Mouse (Mus musculus) urinary bladder, postnatal 36 days (tissue): ENCODE results near the gene Boll.

Experiments used
- DNase-seq, 2 experiments: peaks; one replicate each; pipeline ENCODE4 v3.0.0; 2022; ENCODE audit warnings: low spot score in 2 of 2, mixed read lengths in 1 of 2

Boll gene

DNA sequence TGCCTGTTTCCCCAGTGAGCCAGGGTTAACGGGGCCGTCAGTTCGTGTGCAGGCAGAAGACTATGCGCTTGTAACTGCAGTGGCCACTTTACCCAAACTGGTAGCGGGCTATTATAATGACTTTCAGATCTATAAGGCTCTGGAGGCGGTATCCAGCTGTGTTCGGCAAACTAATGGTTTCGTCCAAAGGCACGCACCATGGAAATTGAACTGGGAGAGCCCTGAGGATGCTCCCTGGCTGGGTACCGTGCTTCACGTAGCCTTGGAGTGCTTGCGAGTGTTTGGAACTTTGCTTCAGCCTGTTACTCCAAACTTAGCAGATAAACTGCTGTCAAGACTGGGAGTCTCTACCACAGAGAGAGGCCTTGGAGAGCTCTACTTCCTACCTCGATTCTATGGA lies 124.8 kb downstream of the Boll start:
- no peak for DNase-seq

GRCm38 (mm10) chr1:55237643-55238161 lies 125.6 kb downstream of the Boll start:
- no peak for DNase-seq

DNA sequence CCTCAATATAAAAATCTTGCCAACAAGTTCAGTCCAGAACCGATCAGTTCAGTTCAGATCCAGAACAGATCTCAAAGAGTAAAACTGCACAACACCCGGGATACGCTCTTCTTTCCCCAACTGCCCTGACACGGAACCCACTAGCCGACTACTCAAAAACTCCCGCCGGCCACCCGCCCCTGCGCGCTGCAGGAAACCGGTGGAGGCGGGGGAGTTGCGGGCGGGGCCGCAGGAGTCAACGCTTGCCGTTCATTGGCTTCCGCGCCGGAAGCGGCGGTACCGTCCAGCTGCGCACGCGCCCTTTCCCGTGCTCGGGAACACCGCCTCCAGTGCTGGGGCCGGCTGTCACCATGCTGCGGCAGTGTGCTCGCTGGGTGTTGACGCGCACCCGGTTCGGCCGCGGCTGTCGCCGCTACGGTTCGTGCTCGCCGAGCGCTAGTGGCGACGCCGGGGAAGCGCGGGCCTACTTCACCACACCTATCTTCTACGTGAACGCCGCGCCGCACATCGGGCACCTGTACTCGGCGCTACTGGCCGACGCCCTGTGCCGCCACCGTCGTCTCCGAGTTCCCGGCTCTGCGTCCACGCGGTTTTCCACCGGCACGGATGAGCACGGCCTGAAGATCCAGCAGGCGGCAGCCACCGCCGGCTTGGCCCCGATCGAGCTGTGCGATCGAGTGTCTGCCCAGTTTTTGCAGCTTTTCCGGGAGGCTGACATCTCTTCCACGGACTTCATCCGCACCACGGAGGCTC lies 126.2 kb downstream of the Boll start, which contains the start of gene Mars2:
Gene Mars2 (plus strand): TSS at position 288 of the 753 bp plus-strand sequence.
- peak; percentile 86 to 94 for DNase-seq

GRCm38 (mm10) chr1:55236487-55236886 lies 126.8 kb downstream of the Boll start:
- DNase-seq = no peak

GRCm38 (mm10) chr1:55234910-55235520 lies 128.3 kb downstream of the Boll start:
- no peak for DNase-seq

DNA sequence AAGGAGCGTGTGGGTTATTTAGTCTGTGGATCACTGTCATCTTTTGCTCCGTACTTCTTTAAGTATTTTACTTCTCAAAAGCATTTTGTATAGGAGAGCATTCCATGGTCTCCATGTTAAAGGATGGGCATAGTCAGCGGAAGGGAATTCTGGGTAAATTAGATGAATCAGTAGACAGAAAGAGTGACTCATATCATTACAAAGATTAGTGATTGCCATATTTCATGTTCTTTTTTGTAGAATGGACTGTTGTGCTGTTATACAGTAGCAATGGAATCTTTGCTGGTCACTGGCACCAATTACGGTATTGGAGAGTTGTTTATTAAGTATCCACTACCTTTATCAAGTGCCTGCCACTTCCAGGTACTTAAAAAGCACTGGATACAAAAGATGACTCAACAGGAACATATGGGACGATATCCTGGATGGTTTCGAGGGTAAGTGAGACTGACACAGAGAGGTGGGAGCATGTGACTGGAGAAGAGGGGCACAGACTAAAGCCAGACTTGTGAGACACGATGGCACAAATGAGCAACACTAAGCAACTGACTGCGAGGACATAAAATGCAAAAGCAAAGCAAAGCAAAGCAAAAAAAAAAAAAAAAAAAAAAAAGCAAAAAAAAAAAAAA lies 134.9 kb downstream of the Boll start:
- DNase-seq = no peak

- DNase-seq = no peak
Observed at GRCm38 (mm10) chr1:55227376-55227775, 135.9 kb downstream of the Boll start.

- peak in 1 of 2 experiments; percentile 18 for DNase-seq
Observed at GRCm38 (mm10) chr1:55226011-55226857, 137.0 kb downstream of the Boll start, which contains the start of gene Rftn2. Rftn2 (minus strand) TSS chr1:55226782.

GRCm38 (mm10) chr1:55225398-55225797 lies 137.9 kb downstream of the Boll start:
- no peak for DNase-seq

DNA sequence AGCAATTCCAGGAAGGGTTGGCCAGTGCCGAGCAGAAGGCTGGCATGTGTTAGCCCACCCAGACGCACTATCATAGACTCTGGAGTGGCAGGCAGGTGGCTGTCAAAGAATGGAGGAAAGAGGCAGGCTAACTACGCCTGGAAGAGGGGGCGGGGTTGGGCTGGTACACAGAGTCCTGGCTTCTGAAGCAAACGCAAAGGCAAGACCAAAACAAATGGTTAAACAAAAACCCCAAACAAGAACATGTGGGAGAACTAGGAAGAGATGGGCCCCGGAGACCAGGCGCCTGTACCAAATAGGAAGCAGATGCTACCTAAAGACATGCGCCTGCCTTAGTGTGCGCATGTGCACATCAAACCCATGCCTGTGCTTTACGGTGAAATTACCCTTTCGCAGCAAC lies 139.2 kb downstream of the Boll start:
- DNase-seq = no peak

DNA sequence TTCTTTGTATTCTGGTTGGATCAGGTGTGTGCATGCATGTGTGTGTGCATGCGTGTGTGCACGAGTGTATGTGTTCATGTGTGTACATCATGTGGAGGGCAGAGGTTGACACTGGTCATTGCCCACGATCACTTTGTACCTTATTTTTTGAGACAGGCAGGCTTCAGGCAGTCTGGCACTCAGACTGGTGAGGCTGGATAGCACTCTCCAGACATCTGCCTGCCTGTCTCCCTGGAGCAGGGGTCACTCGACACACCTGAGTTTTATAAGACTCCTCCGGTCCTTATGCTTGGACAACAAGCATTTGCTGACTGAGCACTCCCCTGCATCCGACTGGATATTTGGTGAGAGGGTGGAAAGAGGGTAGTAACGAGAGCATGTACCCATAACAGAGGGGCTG lies 140.2 kb downstream of the Boll start:
- no peak for DNase-seq

DNA sequence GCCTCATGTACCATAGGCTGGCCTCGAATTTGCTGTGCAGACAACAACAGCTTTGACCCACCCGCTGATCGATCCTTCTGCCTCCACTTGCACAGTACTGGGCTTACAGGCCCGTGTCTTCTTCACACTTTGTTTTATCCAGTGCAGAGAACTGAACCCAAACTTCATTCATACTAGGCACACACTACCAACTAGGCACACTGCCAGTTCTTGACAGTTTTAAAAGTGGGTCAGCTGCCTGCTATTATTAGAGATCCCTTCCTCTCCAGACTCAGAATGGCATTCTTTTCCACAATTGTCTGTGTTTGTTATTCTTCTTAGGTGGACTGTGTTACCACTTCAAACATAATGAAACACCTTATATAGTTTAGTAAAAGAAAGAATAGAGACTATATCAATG lies 141.9 kb downstream of the Boll start:
- DNase-seq = no peak

- DNase-seq = peak in 1 of 2 experiments; percentile 10
Observed at GRCm38 (mm10) chr1:55217191-55217590, 146.1 kb downstream of the Boll start.

DNA sequence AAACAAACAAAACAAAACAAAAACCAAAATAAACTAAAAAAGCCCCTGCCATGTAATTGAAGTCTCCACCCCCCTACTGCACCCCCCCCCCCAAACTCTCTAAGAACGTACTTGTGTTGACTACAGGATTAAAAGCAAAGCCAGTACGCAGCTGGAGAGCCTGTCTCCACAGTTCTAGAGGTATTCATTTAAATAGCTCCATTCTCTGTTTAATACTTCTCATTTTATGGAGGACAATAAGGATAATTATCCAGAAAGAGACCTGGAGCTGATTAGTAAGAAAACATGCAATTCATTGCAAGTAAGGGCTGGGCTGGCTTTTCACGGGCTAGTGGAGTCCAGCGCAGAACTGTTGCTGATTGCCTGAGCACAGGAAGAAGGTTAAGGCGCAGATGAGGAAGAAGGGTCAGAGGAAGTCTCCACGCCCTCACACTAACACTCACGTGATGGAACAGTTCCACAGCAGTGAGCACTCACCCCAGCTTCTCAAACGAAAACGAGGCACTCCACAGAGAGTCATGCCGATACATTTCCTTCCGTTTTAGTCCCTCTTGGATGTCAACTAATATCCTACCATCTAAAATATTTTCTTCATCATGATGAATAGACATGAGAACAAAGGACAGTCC lies 148.0 kb downstream of the Boll start:
- no peak for DNase-seq

- no peak for DNase-seq
Observed at GRCm38 (mm10) chr1:55213936-55214335, 149.3 kb downstream of the Boll start.

- DNase-seq = no peak
Observed at GRCm38 (mm10) chr1:55213475-55213874, 149.8 kb downstream of the Boll start.

GRCm38 (mm10) chr1:55212771-55213170 lies 150.5 kb downstream of the Boll start:
- no peak for DNase-seq

DNA sequence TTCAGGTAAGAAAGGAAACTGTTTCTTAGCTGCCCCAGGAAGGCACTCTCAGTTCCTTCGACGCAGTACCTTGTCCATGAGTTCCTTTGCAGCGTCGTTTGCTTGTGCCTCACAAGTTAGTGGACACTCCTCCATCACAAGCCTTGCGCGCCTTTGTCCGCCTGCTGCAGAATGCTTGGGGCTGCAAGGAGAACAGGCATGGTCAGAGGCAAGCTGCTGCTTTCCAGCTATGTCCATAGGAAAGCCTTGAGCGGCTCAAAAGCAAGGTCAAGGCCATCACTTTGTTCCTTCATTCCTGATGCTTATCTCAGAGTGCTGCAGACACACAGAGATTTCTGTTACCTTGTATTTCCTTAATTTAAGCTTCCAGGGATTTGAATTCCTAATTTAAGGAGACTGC lies 152.2 kb downstream of the Boll start:
- no peak for DNase-seq

DNA sequence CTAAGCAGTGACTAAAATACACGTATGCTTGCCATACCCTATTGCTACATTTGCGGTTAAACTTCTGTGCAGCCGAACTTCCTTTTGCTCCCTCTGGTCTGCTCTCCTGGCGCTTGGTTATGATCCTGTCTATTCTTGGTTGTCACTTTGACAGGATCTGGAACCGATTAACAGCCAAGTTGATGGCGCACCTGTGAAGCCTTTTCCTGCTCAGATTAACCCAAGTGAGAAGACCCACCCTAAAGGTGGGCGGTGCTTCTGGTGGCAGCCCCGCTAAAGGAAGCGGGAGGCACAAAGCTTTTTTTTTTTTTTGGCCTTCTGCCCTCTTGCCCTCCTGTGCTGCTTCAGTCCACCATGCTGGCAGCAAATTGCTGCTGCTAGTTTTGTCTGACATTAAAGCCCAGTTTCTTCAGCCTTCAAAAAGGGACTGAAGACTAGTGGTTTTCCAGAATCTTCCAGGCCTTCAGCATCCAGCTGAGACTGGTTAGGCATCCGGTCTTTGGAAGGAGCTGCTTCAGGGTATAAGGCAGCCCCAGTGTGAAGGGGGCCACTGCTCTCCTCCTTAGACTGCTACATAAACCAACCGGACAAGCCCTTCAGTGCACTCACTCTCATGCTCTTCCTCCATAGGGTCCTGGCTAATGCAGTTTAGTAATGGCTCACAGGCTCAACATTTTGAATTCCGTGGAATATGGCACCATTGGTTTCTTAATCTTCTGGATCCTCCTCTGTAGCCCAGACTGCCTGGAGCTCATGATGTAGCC lies 152.9 kb downstream of the Boll start:
- no peak for DNase-seq

DNA sequence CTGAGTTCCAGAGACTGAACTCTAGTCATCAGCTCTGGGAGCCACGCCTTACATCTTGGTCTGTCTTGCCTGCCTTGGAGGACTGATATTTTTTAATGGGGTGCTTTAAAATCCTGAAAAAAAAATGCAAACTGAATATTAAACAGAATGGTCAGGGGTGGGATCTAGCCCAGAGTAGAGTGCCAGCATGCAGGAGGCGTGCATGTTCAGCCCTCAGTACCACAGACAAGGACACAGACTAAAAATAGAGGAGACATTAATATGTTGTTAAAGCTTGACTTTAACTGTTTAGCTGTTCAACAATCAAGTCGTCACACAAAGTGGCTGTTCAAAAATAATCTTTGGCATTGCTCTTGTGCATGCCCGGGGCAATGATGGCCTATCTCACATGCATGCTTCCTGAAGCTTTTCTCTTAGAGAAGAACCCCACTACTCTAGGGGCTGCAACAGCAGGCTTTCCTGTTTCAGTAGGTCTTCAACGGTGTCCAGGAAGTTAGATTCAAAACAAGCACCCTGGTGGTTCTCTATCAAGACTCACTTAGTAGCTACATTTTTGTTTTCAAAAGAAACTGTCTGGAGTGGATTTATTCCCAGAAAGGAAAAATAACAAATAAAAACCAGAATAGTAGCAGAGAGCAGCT lies 154.6 kb downstream of the Boll start:
- DNase-seq = no peak
